Mouse (Mus musculus) kidney, postnatal 14 days (tissue): ENCODE data around the gene Phox2b.

ENCODE experiments used
- DNase-seq: peaks from one replicate; pipeline ENCODE4 v3.0.0; 2022; ENCODE audit warnings: mixed read lengths

Gene Phox2b

DNA sequence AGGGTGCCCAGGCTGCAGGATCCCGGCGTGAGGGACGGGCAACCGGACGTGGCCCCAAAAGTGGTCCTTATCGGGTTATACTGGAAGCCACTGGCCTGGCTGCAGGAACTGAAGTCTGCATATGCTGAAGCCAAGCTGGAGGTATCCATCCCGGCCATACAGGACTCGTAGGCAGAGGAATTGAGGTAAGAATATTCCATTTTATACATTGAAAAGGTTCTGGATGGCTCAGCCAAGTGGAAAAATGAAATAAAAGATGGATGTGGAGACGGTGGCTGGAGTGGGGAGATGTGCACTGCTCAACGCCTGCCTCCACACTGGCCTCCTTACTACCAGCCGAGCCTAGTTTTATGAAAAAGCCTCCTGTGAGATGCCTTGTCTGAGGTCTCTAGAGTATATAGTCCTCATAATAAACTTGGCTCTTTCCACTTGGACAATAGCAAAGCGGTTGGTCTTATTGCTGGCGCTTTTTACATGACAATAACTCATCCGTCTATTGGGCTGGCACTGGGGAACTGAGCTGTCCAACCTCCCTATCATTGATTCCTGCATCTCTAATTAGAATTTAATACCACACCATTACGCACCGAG, at the start of gene Phox2b:
Phox2b (minus strand) TSS at position 569 of the 591 bp plus-strand sequence.
- no peak for DNase-seq

GRCm38 (mm10) chr5:67142622-67143021, 43.5 kb upstream of the Phox2b start:
- no peak for DNase-seq

GRCm38 (mm10) chr5:67139052-67140015, 40.2 kb upstream of the Phox2b start:
- no peak for DNase-seq

GRCm38 (mm10) chr5:67138643-67139042, 39.5 kb upstream of the Phox2b start:
- DNase-seq, result no peak

DNA sequence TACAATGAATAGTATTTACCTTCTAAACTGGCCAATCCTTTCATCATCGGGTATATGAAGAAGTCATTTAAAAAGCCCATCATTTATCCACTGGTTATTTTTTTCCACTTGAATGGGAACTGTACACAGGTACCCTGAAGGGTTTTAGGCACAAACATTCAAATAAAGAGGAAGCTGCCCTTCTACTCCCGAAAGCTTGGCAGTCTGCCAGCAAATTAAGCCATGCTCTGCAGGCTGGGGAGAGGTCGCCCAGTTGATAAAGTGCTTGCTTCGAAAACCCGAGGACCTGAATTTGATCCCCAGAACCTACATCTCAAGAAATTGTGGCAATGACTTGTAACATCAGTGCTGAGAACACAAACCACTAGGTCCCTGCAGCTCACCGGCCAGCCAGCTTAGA, 35.6 kb upstream of the Phox2b start:
- peak; percentile 3 for DNase-seq

GRCm38 (mm10) chr5:67131671-67132070, 32.6 kb upstream of the Phox2b start:
- no peak for DNase-seq

GRCm38 (mm10) chr5:67106261-67106660, 7.2 kb upstream of the Phox2b start:
- no peak for DNase-seq

GRCm38 (mm10) chr5:67103016-67103415, 3.9 kb upstream of the Phox2b start:
- DNase-seq, result no peak

DNA sequence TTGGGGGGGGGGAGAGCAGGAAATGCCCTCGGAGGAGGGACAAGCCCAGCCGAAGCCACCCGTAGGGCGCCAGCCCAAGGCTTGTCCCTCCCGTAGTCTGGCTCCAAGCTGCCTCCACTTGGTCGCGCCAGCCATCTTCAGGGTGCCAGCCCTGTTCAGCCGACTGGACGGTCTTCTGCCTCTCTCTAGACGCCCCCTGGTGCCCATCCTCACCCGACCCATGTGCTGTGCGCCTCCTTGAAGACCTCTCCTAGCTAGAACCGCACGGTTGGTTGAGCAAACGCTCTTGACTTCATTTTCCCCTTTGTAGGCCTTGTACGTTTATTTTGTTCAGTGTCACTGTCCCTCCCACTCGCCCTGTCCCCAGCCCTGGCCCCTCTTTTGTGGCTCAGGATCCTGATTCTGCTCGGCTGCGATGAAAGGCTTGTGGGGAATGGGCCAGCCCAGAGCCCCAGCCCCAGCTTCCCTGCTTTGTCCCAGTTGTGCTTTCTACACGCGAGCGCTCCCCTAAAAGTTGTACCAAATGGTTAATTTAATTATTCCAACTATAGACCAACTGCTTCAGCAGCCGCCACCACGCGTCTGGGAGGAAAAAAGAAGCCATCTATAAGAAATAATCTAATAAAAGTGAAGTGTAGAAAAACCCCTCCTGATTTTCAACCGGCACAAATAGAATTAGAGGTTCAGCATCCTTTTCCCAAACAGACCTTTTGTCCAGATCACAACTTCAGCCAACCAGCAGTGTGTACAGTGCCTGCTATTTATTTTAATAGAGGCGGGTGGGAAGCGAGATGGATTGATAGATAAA, 2.9 kb upstream of the Phox2b start:
- DNase-seq, result no peak

DNA sequence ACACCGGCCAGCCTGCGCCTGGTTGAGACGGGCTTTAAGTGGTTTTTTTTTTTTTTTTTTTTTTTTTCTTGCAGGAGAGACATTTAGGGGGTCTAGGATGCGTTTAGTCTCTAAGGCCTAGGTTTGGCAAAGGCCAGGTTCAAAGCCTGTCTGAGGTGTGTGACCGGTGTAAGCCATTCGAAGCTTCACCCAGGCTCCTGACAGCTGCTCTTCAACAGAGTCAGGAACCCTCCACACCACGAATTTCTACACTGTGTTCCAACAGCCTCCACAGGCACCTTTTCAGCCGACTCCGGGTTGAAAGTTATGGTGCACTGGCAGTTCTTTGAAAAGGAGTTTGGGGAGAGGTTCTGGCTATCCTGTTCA, 2.3 kb upstream of the Phox2b start:
- no peak for DNase-seq

- DNase-seq, result no peak
Observed at GRCm38 (mm10) chr5:67100564-67101394, 1.7 kb upstream of the Phox2b start.

- DNase-seq, result no peak
Observed at GRCm38 (mm10) chr5:67099393-67100271, 531 bp upstream of the Phox2b start.

- DNase-seq, result no peak
Observed at GRCm38 (mm10) chr5:67098051-67098732, 909 bp downstream of the Phox2b start.

DNA sequence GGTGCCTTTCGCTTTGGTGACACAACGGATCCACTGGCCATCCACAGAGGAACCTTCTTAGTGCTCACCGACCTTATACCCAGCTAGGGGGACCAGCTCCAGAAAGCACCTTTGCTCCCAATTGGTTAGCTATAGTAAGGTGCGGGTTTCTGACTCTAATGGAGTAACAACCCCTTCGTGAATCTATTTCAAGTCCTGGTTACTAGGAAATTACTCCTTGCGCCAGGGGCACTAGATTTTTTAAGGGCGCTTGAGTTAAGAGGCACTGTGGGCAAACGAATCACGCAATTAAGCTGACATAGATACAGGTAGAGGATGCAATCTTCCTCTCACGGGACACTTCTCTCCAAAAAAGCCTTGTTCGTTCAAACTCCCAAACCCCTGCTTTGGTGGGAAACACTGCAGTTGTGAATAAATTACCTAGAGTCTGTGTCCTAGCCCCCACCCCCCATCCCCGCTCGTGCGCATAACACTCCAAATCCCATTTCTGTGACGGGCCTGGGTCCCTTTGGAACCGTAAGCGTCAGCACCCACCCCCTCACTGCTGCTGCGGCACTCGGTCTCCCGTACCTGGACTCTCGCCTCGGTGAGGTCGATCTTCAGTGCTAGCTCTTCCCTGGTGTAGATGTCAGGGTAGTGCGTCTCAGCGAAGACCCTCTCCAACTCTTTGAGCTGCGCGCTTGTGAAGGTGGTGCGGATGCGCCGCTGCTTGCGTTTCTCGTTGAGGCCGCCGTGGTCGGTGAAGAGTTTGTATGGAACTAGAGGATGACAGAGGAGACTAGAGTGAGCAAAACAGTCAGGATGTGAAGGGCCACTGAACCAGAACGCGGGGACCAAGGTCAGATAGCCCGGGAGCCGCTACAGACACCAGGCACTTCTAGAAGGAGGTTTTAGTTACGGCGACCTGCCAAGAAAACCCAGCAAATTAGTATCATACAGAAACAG, 1.7 kb downstream of the Phox2b start:
- no peak for DNase-seq

DNA sequence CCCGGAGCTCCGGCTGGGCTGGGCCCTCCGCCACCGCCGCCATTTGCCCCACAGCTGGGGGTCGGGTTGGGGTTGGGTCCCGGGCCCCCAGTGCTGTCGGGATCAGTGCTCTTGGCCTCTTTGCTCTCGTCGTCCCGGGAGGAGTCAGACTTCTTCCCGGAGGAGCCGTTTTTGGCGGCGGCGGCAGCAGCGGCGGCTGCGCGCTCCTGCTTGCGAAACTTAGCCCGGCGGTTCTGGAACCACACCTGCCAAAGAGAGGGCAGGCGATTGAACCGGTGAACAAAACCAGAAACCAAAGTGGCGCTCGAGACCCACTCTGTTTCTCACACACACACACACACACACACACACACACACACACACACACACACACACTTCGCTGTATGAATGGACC, 2.7 kb downstream of the Phox2b start:
- DNase-seq, result no peak

DNA sequence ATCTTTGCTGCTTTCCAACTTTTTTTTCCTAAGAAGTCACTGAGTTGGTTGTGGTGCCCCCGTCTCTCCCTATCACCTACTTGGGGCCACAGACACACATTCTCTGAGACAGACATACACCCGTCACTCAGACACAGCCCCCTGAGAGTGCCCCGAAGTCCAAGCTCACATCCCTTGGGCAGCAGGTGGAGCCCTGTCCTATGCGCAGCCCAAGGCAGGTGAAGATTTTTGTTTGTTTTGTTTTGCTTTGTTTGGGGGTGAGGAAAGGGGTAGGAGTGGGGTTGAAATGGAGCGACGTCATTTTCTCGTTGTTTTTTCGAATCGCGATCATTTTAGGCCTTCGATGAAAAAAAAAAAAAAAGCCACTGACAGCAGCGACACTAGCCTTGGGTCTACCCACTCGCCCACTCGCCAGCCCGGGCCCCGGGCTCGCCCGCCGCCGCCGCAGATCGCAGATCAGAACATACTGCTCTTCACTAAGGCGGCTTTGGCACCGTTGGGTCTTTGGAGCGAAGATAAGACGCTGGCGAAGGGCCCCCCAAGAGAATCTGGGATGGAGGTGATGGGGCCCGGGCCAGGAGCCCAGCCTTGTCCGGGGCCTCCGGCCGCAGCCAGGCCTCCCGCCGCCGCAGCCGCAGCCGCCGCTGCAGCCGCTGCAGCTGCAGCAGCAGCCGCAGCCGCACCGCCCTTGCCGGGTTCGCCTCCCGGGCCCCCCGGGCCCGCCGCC, 3.3 kb downstream of the Phox2b start:
- DNase-seq, result no peak

DNA sequence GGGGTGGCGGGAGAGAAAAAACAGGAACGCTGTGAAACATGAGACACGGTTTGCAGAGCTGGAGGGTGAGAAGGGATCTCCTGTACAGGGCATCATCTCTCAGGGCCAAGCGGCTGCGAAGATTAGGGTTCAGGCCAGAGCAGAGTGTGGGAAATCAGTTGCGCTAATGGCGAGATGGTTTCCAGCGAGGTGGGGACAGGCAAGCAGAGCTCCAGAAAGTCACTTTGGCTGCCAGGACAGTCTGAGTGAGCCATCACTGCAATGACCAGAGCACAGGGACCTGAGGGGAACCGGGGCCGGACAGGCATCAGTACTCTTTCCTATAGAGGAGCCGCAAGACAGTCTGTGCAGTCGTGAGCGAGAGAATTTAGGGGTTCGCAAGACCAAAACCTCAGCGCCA, 3.9 kb downstream of the Phox2b start:
- DNase-seq, result no peak

- DNase-seq, result no peak
Observed at GRCm38 (mm10) chr5:67093991-67094390, 5.1 kb downstream of the Phox2b start.

DNA sequence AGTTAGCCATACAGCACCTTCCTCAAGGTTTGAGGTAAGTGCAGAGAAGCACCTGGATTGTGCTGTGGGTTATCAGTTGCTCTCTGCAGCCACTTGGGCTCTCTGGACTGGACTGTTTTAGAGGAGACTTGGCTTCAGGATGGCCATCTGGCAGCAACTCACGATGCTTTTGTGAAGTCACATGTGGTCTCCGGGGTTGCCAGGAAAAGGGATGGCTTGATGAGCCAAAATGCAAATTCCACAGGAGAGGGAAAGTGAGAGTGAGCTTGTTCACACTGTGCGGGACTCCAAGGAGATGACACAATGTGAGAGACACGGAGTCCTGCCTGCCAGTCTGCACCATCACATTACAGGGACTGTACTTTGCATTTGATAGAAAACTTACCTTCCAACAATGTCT, 7.3 kb downstream of the Phox2b start:
- DNase-seq, result no peak
